Mouse (Mus musculus) heart, postnatal 0 days (tissue): ENCODE results near the gene 2310011J03Rik.

Source experiments
- CTCF ChIP-seq: IDR thresholded peaks from 2 replicates; pipeline ENCODE4 v1.5.1; 2016; ENCODE audit warnings: antibody characterized with exemption, control low read depth, low read depth
- EP300 ChIP-seq: IDR thresholded peaks from 2 replicates; pipeline ENCODE4 v1.6.1; 2016; ENCODE audit warnings: antibody characterized with exemption, low read depth

DNA sequence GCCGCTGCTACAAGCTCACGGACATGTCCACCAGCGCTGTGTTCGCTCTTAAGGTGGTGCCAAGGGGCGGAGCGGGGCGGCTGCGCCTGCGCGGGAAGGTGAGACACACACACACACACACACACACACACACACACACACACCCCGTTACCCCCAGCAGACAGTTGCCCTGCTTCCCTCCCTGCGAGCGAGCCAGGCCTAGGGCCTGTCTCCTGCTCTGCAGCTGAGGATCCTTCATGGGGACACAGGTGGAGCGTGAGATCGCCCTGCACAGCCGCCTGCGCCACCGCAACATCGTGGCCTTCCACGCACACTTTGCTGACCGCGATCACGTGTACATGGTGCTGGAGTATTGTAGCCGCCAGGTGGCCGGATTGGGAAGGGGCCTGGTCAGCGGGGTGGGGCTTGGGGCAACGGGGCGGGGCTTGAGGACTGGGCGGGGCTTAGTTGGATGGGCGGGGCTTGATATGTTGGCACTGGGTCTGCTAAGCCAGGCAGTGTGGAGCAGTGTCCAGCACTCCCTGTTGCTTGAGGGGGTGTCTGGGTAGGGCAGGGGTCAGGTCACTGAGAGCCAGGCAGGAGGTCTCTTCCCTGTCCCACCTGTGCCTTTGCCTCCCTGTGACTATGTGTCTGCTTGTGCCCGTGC lies 37.8 kb upstream of the 2310011J03Rik start:
- TF ChIP-seq CTCF (0 out of 2 replicates have a peak, but pooled peaks have one; percentile 4), EP300 (no peak)
